Mouse (Mus musculus) MEL (cell line): Measurements from ENCODE around the gene Slc39a1.

Source experiments
- BHLHE40 ChIP-seq: IDR thresholded peaks from 2 replicates; pipeline ENCODE4 v1.6.1; 2012; ENCODE audit warnings: low read depth, mild to moderate bottlenecking, inconsistent platforms, low read length, improper control_type of control experiment, borderline replicate concordance
- CHD2 ChIP-seq: IDR thresholded peaks from 2 replicates; pipeline ENCODE4 v1.6.1; 2011; ENCODE audit warnings: low read length, improper control_type of control experiment
- POLR2A ChIP-seq, 2 experiments: IDR thresholded peaks; 2 replicates each; pipeline ENCODE4 v1.6.1; 2011 to 2012; ENCODE audit warnings: low read length in 2 of 2, mild to moderate bottlenecking in 2 of 2, control low read depth in 1 of 2, improper control_type of control experiment in 1 of 2, low read depth in 1 of 2, moderate library complexity in 1 of 2; ENCODE audit not compliant: control insufficient read depth in 1 of 2, insufficient read depth in 1 of 2, poor library complexity in 1 of 2
- UBTF ChIP-seq: IDR thresholded peaks from 2 replicates; pipeline ENCODE4 v1.6.1; 2012; ENCODE audit warnings: low read depth, mild to moderate bottlenecking, inconsistent platforms, low read length, improper control_type of control experiment, moderate library complexity, borderline replicate concordance; ENCODE audit not compliant: insufficient read depth

DNA sequence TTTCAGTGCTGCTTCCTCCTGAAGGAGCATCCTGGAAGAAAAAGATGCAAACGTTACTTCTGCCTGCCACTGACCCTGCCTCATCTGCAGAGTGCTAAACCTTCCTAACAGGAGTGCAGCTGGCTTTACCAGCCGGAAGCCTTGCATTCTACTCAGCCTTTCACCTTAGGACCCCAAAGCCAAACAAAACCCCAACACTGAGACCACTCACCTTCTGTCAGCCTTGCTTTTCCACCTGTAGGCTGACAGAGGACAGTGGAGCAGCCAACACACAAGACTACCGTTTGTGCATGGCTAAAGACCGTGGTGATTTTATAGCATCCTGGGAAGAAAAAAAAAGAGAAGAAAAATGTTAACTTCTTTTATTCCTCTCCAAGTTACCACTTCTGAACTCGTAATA is 35.2 kb upstream of the Slc39a1 start:
- TF ChIP-seq POLR2A (IDR thresholded peaks at IDR 0.05; ENCODE audit: control insufficient read depth in 1 of 2, insufficient read depth in 1 of 2, low read depth in 1 of 2, low read length in 2 of 2, poor library complexity in 1 of 2), result no peak
- TF ChIP-seq CHD2, result no peak
- TF ChIP-seq UBTF, result no peak
- no peak for TF ChIP-seq BHLHE40
